Mouse (Mus musculus) A20 (cell line): ENCODE measurements at regions not wholly inside any gene's neighbourhood (a gene's known extent, or its start where the extent isn't known, plus 50 kb on each side); places are given as distances from the start of the nearest gene placed in this dataset.

Experiments used
- DNase-seq: peaks from one replicate; pipeline ENCODE4 v3.0.0-alpha.2; 2011; ENCODE audit warnings: low read depth, low spot score

GRCm38 (mm10) chr3:8310379-8311128 lies 1299.3 kb downstream of the Zfp704 start:
- no peak for DNase-seq

- DNase-seq: no peak
Measured at GRCm38 (mm10) chr3:8307296-8307695, 1302.6 kb downstream of the Zfp704 start.

GRCm38 (mm10) chr3:8304784-8305183 lies 1305.1 kb downstream of the Zfp704 start:
- peak; percentile 24 for DNase-seq

- no peak for DNase-seq
Measured at GRCm38 (mm10) chr3:8293036-8293435, 1316.8 kb downstream of the Zfp704 start.

GRCm38 (mm10) chr3:8289558-8289957 lies 1320.3 kb downstream of the Zfp704 start:
- DNase-seq: no peak

GRCm38 (mm10) chr3:8288437-8288836 lies 1321.4 kb downstream of the Zfp704 start:
- no peak for DNase-seq

GRCm38 (mm10) chr3:8284655-8285428 lies 1325.0 kb downstream of the Zfp704 start:
- no peak for DNase-seq

- no peak for DNase-seq
Measured at GRCm38 (mm10) chr3:8282411-8282810, 1327.5 kb downstream of the Zfp704 start.

GRCm38 (mm10) chr3:8276661-8277060 lies 1333.2 kb downstream of the Zfp704 start:
- DNase-seq: no peak

- no peak for DNase-seq
Measured at GRCm38 (mm10) chr3:8270935-8271298, 1339.0 kb downstream of the Zfp704 start.

- DNase-seq: no peak
Measured at GRCm38 (mm10) chr3:8270009-8270934, 1339.6 kb downstream of the Zfp704 start.

GRCm38 (mm10) chr3:8265783-8266182 lies 1344.1 kb downstream of the Zfp704 start:
- no peak for DNase-seq

GRCm38 (mm10) chr3:8264366-8265033 lies 1345.4 kb downstream of the Zfp704 start:
- no peak for DNase-seq

GRCm38 (mm10) chr3:8257293-8257692 lies 1352.6 kb downstream of the Zfp704 start:
- no peak for DNase-seq

GRCm38 (mm10) chr3:8252311-8252710 lies 1357.6 kb downstream of the Zfp704 start:
- no peak for DNase-seq

- DNase-seq: no peak
Measured at GRCm38 (mm10) chr3:8248911-8249310, 1361.0 kb downstream of the Zfp704 start.

- DNase-seq: peak; percentile 87
Measured at GRCm38 (mm10) chr3:8245822-8246221, 1364.1 kb downstream of the Zfp704 start.

GRCm38 (mm10) chr3:8245195-8245789 lies 1364.6 kb downstream of the Zfp704 start:
- DNase-seq: peak; percentile 85

- peak; percentile 70 for DNase-seq
Measured at GRCm38 (mm10) chr3:8244526-8245194, 1365.2 kb downstream of the Zfp704 start.

GRCm38 (mm10) chr3:8206623-8207404 lies 1403.1 kb downstream of the Zfp704 start:
- no peak for DNase-seq
